Mouse (Mus musculus): ENCODE data around the gene Krt83. TPM values are rescaled to one million over a fixed set of nuclear protein-coding genes. Genes with fewer than 3 reads are reported as not detected.
"Not testable (repeated sequence)": the region's sequence is repeated elsewhere in the genome, so short reads cannot be mapped to it uniquely, and the experiment has no call there.

Gene Krt83
- not detected in 2 replicates for polyA plus RNA-seq (2016; fragmentation: Nextera tagmentation; extraction: Ambion mirVana)

- Histone ChIP-seq H3K27ac (ENCODE audit: poor library complexity, severe bottlenecking) (no peak within 1 kb of the TSS), H3K4me3 (no peak within 1 kb of the TSS), H3K27me3 (replicated peaks) (no peaks in the 10 kb centered on the region), H3K9me3 (replicated peaks) (no peaks in the 10 kb centered on the region), H3K9ac (no peak within 1 kb of the TSS), H3K4me1 (replicated peaks) (peaks cover 10% of the 10 kb centered on the region), H3K4me2 (no peak within 1 kb of the TSS), H3K36me3 (no peaks in the 10 kb centered on the region)
- no peak for ATAC-seq (ENCODE audit: insufficient number of reproducible peaks, low FRiP score)
- 86% methylated on average over 6 of the region's 6 CpGs for WGBS
Measured at GRCm38 (mm10) chr15:101491431-101491830, at the start of gene Krt83. TSS of gene Krt83 (minus strand) at chr15:101491512.

GRCm38 (mm10) chr15:101538580-101538900, 47.2 kb upstream of the Krt83 start:
- 60% methylated on average over 4 of the region's 4 CpGs for WGBS
- no peak for ATAC-seq (ENCODE audit: insufficient number of reproducible peaks, low FRiP score)
- no peaks in the 10 kb centered on the region for H3K9me3 ChIP-seq (replicated peaks)
- no peak overlapping the region for H3K4me2 ChIP-seq
- no peaks in the 10 kb centered on the region for H3K36me3 ChIP-seq
- H3K9ac ChIP-seq = no peak overlapping the region
- 0 out of 2 replicates have a peak, but pooled peaks cover 4% of the 10 kb centered on the region for H3K4me1 ChIP-seq (replicated peaks)
- peaks cover 52% of the 10 kb centered on the region for H3K27me3 ChIP-seq (replicated peaks)
- H3K27ac ChIP-seq (ENCODE audit: poor library complexity, severe bottlenecking) = no peak overlapping the region
- H3K4me3 ChIP-seq = no peak overlapping the region

GRCm38 (mm10) chr15:101537864-101538579, 46.7 kb upstream of the Krt83 start:
- H3K4me1 ChIP-seq (replicated peaks) = 0 out of 2 replicates have a peak, but pooled peaks cover 4% of the 10 kb centered on the region
- H3K4me3 ChIP-seq = no peak overlapping the region
- no peak overlapping the region for H3K4me2 ChIP-seq
- no peak for ATAC-seq (ENCODE audit: insufficient number of reproducible peaks, low FRiP score)
- no peaks in the 10 kb centered on the region for H3K9me3 ChIP-seq (replicated peaks)
- peaks cover 52% of the 10 kb centered on the region for H3K27me3 ChIP-seq (replicated peaks)
- no peak overlapping the region for H3K9ac ChIP-seq
- 40% methylated on average over 7 of the region's 7 CpGs for WGBS
- no peaks in the 10 kb centered on the region for H3K36me3 ChIP-seq
- no peak overlapping the region for H3K27ac ChIP-seq (ENCODE audit: poor library complexity, severe bottlenecking)

- WGBS = 50% methylated on average over 9 of the region's 9 CpGs
Measured at GRCm38 (mm10) chr15:101536054-101536850, 44.9 kb upstream of the Krt83 start.

GRCm38 (mm10) chr15:101532720-101533119, 41.4 kb upstream of the Krt83 start, which contains the start of gene Krt84:
TSS of gene Krt84 (minus strand) at chr15:101532820.
- Histone ChIP-seq H3K9me3 (replicated peaks) (no peaks in the 10 kb centered on the region), H3K4me3 (no peak within 1 kb of the TSS), H3K27me3 (replicated peaks) (peaks cover 35% of the 10 kb centered on the region), H3K4me2 (no peak within 1 kb of the TSS), H3K36me3 (no peaks in the 10 kb centered on the region), H3K4me1 (replicated peaks) (no peaks in the 10 kb centered on the region), H3K9ac (no peak within 1 kb of the TSS), H3K27ac (ENCODE audit: poor library complexity, severe bottlenecking) (no peak within 1 kb of the TSS)
- WGBS = 81% methylated on average over 7 of the region's 7 CpGs
- ATAC-seq (ENCODE audit: insufficient number of reproducible peaks, low FRiP score) = no peak

More at GRCm38 (mm10) chr15:101536054-101536850, 44.9 kb upstream of the Krt83 start:
- peaks cover 47% of the 10 kb centered on the region; the same call in 1 of the 2 replicates for H3K27me3 ChIP-seq (replicated peaks)
- H3K9ac ChIP-seq = no peak overlapping the region
- H3K27ac ChIP-seq (ENCODE audit: poor library complexity, severe bottlenecking) = no peak overlapping the region
- H3K36me3 ChIP-seq = no peaks in the 10 kb centered on the region
- H3K4me1 ChIP-seq (replicated peaks) = no peaks in the 10 kb centered on the region
- H3K4me2 ChIP-seq = no peak overlapping the region
- H3K9me3 ChIP-seq (replicated peaks) = no peaks in the 10 kb centered on the region
- H3K4me3 ChIP-seq = no peak overlapping the region
- ATAC-seq (ENCODE audit: insufficient number of reproducible peaks, low FRiP score) = no peak

- Histone ChIP-seq H3K27me3 (replicated peaks) (peaks cover 56% of the 10 kb centered on the region), H3K36me3 (no peaks in the 10 kb centered on the region), H3K4me3 (no peak overlapping the region), H3K27ac (ENCODE audit: poor library complexity, severe bottlenecking) (no peak overlapping the region), H3K9ac (no peak overlapping the region), H3K9me3 (replicated peaks) (no peaks in the 10 kb centered on the region), H3K4me1 (replicated peaks) (no peaks in the 10 kb centered on the region), H3K4me2 (no peak overlapping the region)
- no peak for ATAC-seq (ENCODE audit: insufficient number of reproducible peaks, low FRiP score)
- 71% methylated on average over 4 of the region's 4 CpGs for WGBS
Measured at GRCm38 (mm10) chr15:101522556-101523232, 31.4 kb upstream of the Krt83 start.

GRCm38 (mm10) chr15:101519792-101520191, 28.5 kb upstream of the Krt83 start:
- no peak overlapping the region for H3K9ac ChIP-seq
- H3K4me2 ChIP-seq = no peak overlapping the region
- H3K9me3 ChIP-seq (replicated peaks) = no peaks in the 10 kb centered on the region; the same call in 1 of the 2 replicates
- no peak overlapping the region for H3K27ac ChIP-seq (ENCODE audit: poor library complexity, severe bottlenecking)
- H3K4me3 ChIP-seq = no peak overlapping the region
- no peaks in the 10 kb centered on the region for H3K4me1 ChIP-seq (replicated peaks)
- ATAC-seq (ENCODE audit: insufficient number of reproducible peaks, low FRiP score) = no peak
- H3K27me3 ChIP-seq (replicated peaks) = peaks cover 36% of the 10 kb centered on the region
- 14% methylated on average over 2 of the region's 2 CpGs for WGBS
- no peaks in the 10 kb centered on the region for H3K36me3 ChIP-seq

GRCm38 (mm10) chr15:101517161-101517560, 25.8 kb upstream of the Krt83 start, which contains the start of gene Gm49425:
TSS of gene Gm49425 (minus strand) at chr15:101517261.
- H3K4me3 ChIP-seq = not testable (repeated sequence)
- 73% methylated on average over 2 of the region's 2 CpGs for WGBS

GRCm38 (mm10) chr15:101508247-101508646, 16.9 kb upstream of the Krt83 start:
- H3K4me1 ChIP-seq (replicated peaks) = peaks cover 5% of the 10 kb centered on the region
- no peak overlapping the region for H3K9ac ChIP-seq
- H3K36me3 ChIP-seq = no peaks in the 10 kb centered on the region
- H3K4me3 ChIP-seq = no peak overlapping the region
- H3K9me3 ChIP-seq (replicated peaks) = no peaks in the 10 kb centered on the region
- H3K4me2 ChIP-seq = no peak overlapping the region
- 79% methylated on average over 9 of the region's 9 CpGs for WGBS
- no peak overlapping the region for H3K27ac ChIP-seq (ENCODE audit: poor library complexity, severe bottlenecking)
- 0 out of 2 replicates have a peak, but pooled peaks cover 3% of the 10 kb centered on the region for H3K27me3 ChIP-seq (replicated peaks)
- ATAC-seq (ENCODE audit: insufficient number of reproducible peaks, low FRiP score) = no peak

More at GRCm38 (mm10) chr15:101517161-101517560, 25.8 kb upstream of the Krt83 start, which contains the start of gene Gm49425:
- not testable (repeated sequence) for H3K9me3 ChIP-seq (replicated peaks); H3K36me3 ChIP-seq; H3K4me1 ChIP-seq (replicated peaks); H3K27ac ChIP-seq (ENCODE audit: poor library complexity, severe bottlenecking); ATAC-seq (ENCODE audit: insufficient number of reproducible peaks, low FRiP score); H3K4me2 ChIP-seq; H3K9ac ChIP-seq
- peaks cover 27% of the 10 kb centered on the region for H3K27me3 ChIP-seq (replicated peaks)

GRCm38 (mm10) chr15:101506896-101507758, 15.8 kb upstream of the Krt83 start:
- WGBS = 42% methylated on average over 14 of the region's 14 CpGs
- H3K9ac ChIP-seq = no peak overlapping the region
- peaks cover 6% of the 10 kb centered on the region; the same call in 1 of the 2 replicates for H3K27me3 ChIP-seq (replicated peaks)
- peaks cover 5% of the 10 kb centered on the region for H3K4me1 ChIP-seq (replicated peaks)
- no peaks in the 10 kb centered on the region for H3K36me3 ChIP-seq
- no peak overlapping the region for H3K4me3 ChIP-seq
- H3K27ac ChIP-seq (ENCODE audit: poor library complexity, severe bottlenecking) = no peak overlapping the region
- H3K4me2 ChIP-seq = no peak overlapping the region
- ATAC-seq (ENCODE audit: insufficient number of reproducible peaks, low FRiP score) = no peak
- no peaks in the 10 kb centered on the region for H3K9me3 ChIP-seq (replicated peaks)
